Mouse (Mus musculus) 3134 (cell line): ENCODE measurements around the gene Arhgap11a.

Experiments used
- DNase-seq: peaks from one replicate; pipeline ENCODE4 v3.0.0-alpha.2; 2011; ENCODE audit warnings: low spot score; ENCODE audit not compliant: insufficient read length; ENCODE audit errors: extremely low read depth

The Arhgap11a gene

DNA sequence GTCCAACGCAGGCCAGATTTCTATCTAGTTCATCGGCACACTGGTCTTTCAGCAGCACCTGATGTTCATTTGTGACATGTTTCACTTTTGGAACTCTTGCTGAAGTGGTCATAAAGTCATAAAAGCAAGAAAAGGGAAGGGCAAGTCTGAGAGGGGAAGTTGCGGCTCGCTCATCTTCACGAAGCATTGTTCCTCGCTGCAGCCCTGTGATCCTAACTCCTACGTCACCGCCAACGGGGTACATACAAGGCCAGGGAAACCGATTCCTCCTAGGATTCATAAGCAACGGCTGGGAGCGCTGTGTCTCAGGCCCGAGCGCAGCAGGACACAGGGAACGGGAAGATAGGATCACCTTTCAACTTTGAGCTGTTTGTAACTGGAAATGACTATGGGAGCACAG is 28.3 kb downstream of the Arhgap11a start:
- DNase-seq = no peak

DNA sequence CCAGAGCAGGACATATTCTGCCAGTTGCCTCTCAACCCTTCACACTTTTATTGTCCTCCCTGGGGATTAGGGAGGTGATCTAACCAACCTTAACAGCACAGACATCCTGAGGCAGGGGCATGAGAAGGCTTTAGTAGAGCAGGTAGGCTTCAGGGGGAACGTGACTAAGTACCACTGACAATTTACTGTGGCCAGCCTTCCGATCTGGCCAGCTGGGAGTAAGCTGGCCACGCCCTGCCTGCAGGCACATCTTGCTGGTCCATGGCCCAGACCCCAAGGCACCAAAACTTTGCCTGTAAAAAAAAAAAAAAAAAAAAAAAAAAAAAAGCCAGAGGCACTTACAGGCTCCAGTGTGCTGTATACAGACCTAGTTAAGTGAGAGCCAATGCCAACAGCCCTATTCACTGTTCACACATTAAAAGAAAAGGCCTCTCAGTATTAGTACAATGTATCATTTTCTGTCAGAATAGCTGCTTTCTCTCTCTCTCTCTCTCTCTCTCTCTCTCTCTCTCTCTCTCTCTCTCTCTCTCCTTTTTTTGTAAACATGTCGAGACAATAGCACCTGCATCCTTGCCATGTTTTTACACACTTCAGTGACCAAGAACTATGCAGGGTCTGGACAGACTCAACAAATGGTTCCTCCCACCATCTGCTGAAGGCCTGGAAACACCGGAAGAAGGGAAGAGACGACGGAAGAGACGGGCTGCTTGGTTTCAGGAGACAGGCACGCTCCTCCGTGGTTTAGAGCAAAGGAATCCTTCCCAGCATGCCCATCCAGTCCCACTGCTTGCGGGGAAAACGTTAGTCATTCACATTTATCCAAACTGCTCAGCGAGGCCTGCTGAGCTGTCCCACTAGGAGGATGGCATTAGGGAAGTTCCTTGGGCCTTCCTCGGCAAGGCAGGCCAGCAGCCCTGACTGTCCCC is 30.5 kb downstream of the Arhgap11a start:
- peak; percentile 61 for DNase-seq

DNA sequence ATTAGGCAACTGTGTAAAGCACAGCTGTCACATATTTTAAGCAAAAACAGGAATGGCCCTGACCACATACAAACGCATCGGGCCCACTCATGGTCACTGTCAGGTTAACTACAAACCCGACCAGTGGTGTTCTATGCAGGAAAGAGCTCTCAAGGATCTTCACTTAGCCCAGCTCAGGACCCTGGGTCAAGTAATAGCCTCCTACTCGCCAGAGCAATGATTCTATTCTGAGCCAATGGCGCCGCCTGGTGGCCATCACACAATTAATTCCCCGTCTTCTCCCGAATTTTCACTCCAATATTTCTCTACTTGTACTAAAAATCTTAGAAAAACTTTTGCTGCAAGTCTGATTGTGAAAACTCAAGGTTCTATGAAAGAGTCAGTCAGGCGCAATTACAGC is 40.8 kb downstream of the Arhgap11a start:
- peak; percentile 16 for DNase-seq

DNA sequence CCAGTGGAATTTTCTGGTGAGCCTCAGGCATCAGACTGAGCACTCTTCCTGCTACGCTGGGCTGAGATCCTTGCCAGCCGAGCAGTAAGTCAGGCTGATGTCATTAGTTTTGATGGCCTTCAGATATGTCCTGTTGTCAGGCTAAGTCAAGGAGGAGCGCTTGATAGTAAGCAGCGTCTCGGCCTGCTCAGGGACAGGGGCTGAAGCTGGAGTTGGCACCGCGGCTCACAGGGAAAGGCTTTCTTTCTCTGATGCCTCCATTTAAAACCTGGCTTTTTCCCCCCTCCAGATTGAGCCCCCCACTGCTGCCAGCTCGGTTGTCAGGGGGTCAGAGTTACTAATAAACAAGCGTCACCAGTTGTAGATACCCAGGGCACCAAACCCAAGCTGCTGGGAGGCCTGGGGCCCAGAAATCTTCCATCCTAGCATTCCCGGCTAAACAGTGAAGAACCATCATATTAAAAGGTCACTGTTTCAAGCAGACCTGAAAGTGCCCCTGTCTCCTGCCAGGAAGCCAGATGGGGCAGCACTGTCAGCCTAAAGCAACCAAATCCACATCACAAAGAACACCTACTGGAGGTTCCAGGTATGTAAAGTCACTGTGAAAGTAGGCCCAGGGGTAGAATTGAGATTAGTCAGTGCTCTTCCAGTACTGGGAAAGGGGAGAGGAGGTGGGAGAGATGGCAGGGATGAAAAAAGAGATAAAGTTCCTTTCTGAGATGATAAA is 41.4 kb downstream of the Arhgap11a start:
- no peak for DNase-seq

DNA sequence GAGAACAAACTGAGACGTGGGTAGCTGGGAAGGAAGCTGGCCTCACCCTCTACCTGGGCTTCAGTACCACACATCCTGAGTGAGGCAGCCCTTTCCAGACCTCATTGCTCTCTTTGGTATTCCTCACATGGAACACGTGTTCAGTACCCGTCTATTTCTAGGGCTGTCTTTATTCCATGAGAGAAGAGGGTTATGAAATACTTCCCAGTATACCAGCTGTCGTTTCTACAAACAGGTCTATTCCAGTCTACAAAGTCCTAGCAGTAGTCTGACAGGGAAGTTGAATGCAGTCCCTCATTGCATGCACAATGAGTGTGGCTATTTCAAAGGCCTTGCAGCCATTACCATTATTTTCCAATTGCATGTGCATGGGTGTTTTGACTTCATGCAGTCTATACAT is 42.7 kb downstream of the Arhgap11a start:
- DNase-seq = no peak

DNA sequence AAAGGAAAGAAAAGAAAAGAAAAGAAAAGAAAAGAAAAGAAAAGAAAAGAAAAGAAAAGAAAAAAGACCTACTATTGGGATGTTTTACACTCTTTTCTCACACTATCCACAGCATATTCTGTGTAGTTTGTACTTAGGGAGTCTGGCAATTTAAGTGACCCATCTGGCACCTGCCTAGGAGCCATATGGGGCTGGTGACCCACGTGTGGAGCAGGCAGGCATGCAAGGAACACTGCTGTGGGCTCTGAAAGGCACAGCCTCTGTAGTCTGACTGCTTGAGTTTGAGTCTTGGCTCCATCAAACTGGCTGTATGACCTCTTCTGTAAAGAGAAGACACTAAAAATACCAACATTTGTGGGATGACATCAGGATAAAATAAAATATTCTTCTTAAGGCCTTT is 44.7 kb downstream of the Arhgap11a start:
- DNase-seq = no peak

DNA sequence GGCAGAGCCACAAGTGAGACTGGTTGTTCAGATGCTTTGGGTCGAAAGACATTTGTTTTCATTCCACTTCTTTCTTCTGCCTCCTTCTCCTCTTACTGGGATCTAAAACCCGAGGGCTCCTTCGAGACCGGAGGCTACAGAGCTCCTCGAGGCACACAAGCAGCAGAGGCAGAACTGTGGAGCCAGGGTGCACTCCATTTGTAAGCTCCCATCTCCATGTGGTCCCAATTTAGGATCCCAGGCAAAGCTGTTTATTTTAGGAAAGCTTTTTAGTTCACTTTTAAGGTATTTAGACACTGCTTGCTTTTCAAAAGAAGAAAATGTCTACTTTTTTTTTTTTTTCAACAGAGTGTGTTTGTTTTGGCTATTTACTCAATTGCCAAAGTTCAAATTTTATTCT is 47.6 kb downstream of the Arhgap11a start:
- DNase-seq = no peak

DNA sequence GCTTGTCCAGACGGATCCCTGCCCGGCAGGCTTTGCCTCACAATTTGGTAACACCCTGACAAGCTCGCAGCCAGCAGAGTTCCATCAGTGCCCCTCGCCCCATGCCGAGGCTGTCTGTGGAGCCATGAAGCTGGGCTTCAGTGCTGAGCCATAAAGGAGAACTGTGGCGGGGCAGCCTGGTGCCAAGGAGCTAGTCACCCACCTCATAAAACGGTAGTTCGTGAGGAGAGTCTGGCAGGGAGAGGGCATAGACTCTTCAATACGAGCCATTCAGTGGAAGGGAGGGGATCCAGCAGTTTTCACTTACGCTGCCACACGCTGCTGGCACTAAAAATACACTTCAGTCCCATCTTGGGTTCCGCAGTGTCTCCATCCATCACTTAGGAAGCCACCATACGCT is 49.9 kb downstream of the Arhgap11a start:
- DNase-seq = no peak

DNA sequence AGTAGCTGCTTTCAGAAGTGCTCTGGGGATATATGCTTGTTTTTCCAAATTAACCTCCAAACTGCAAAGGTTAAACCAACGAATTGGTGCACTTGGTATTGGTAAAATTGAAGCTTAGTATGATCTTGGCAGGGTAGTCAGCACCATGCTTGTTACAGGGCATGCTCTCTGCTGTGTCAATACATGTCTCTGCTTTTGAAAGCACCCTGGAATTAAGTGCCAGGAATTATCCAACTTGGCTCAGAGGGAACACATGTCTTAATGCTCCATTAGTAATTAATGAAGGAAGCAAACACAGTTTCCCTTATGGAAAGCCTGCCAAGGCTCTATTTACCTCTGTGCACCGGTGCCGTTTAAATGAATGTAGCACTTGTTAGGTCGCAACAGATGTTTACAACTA is 53.3 kb downstream of the Arhgap11a start:
- no peak for DNase-seq

DNA sequence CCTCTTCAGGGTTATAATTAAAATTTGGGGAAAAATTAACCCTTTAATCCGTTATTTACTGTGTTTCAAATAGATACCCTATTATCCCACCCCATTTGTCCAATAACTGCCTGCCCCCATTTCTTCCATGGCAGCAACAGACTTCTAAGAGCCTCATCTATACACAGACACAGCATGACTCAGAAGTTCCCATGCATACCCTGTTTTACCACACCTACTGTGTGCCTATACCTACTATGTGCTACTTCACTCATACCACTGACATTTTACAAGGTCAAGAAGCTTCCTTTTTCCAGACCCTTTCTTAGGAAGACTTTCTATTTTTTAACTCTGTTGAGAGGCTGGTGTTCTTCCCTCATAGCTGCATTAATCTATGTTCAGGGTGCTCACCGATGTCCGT is 54.9 kb downstream of the Arhgap11a start:
- DNase-seq = no peak

DNA sequence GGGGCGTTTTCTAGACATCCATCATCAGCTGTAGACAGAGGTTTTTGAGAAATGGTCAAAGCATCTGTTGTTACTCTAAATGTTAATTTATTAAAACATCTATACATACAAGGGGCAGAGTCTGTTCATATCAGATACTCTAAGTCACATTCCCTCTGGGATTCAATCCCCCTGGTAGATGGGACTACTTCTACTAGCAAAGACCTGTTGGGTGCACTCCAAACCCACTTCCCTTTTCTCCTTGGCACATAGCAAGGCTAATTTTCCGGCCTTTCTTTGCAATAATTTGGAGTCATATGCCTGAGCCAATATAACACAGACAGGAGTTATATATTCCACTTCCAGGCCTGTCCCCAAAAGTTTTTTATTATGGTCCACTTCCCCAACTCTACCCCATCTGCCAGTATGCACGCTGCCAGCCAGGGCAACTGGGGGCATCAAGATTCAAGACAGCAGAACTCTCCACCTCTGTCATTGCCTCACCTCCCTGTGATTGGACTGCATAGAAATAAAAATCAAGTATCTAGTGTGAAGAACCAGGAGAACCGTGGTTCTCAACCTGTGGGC is 59.6 kb downstream of the Arhgap11a start:
- no peak for DNase-seq

DNA sequence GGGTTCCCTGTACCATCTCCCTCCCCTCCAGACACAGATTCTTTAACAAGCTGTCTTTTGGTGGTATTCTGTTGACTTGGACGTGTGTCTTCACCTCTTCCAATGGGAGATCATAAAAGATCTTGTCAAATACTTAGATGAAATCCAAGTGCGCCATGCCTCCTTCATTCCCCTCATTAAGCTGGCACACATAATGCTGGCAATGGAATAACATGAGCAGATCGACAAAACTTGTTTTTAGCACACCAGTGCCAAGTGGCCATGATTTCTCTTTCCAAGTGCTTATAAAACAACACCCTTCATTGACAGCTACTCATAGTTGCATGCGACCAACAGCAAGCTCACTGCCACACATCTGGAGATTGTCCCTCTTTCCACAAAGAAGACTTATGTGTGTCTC is 60.6 kb downstream of the Arhgap11a start:
- DNase-seq = no peak

DNA sequence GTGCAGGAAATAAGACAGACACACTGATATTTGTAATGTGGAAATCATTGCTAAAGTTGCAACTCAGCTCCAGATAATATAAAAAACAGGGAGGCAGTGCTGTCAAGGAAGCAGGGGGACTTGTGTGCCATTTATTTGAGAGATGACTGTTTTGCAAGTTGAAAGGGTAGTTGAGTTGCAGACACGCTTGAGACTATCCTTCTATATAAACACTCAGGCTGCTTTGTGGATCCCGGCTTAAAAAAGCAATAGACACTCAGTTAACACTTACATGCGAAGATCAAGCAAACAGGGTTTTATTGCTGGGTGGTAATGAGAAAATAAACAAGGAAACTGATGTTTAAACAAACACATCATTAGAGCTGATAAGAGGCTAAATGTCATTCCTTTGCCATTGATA is 63.6 kb downstream of the Arhgap11a start:
- DNase-seq = no peak

DNA sequence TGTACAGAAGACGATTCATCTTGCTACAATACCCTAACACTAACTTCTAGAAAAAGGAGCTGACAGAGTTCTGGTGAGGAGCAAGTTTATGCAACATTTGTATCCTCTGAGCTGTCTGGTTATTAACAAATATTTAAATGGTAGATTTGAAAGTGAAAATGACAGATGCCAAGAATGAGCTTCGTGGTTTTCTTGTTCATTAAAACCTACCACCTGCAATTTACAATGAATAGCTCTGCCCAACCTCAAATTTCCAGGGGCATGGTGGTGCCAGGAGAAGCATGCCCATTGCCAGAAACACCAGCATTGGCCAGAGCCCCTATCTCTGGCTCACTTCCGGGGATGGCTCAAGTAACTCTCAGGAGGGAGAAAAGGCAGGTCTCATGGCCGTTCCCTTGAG is 66.9 kb downstream of the Arhgap11a start:
- DNase-seq = no peak
